Mouse (Mus musculus) heart, embryonic 15.5 days (tissue): ENCODE data around the gene C2cd2l. TPM values are rescaled to one million over a fixed set of nuclear protein-coding genes. Genes with fewer than 3 reads are reported as not detected.
A peak's percentile ranks its signal among the peaks of the same experiment; 100 is the strongest.

Source experiments
- ATAC-seq: fragments of 200-750 bp; cut with Nextera tagmentation; replicated peaks from 2 replicates; pipeline ENCODE4 v1.8.0; 2017; ENCODE audit warnings: low read depth, moderate TSS enrichment; ENCODE audit not compliant: insufficient number of reproducible peaks, insufficient read depth, low FRiP score
- H3K27ac ChIP-seq: fragments of 300-500 bp; sonication (generic); 2 replicates; pipeline ENCODE4 v1.5.1; 2015; ENCODE audit warnings: mild to moderate bottlenecking, inconsistent platforms
- H3K27me3 ChIP-seq: fragments of 300-500 bp; sonication (generic); 2 replicates; pipeline ENCODE4 v1.6.1; 2015; ENCODE audit warnings: inconsistent platforms
- H3K36me3 ChIP-seq: fragments of 300-500 bp; sonication (generic); 2 replicates; pipeline ENCODE4 v1.6.1; 2015; ENCODE audit warnings: mild to moderate bottlenecking, inconsistent platforms
- H3K4me1 ChIP-seq: fragments of 300-500 bp; sonication (generic); replicated peaks from 2 replicates; pipeline ENCODE4 v1.6.1; 2015; ENCODE audit warnings: inconsistent platforms
- H3K4me2 ChIP-seq: fragments of 300-500 bp; sonication (generic); 2 replicates; pipeline ENCODE4 v1.6.1; 2015; ENCODE audit warnings: inconsistent platforms, mild to moderate bottlenecking, moderate library complexity
- H3K4me3 ChIP-seq: fragments of 300-500 bp; sonication (generic); 2 replicates; pipeline ENCODE4 v1.5.1; 2015; ENCODE audit warnings: mild to moderate bottlenecking, inconsistent platforms
- H3K9ac ChIP-seq: fragments of 300-500 bp; sonication (generic); 2 replicates; pipeline ENCODE4 v1.6.1; 2015; ENCODE audit warnings: mild to moderate bottlenecking, inconsistent platforms
- H3K9me3 ChIP-seq: fragments of 300-500 bp; sonication (generic); replicated peaks from 2 replicates; pipeline ENCODE4 v1.6.1; 2016; ENCODE audit warnings: inconsistent platforms
- WGBS: fragments of 180-500 bp; shearing (Covaris S2); methylation state at CpG from one replicate; pipeline ENCODE4 v1.1.7; 2015; ENCODE audit warnings: mixed read lengths; 5-methylcytosine and 5-hydroxymethylcytosine counted together
- polyA plus RNA-seq: library from polyadenylated mRNA; unstranded; fragments of >200 nt; fragmentation: Nextera tagmentation; extraction: Ambion mirVana; gene quantifications from 2 replicates; pipeline ENCODE4 v1.2.1, GENCODE M21; 2015

C2cd2l gene
- polyA plus RNA-seq, 1 experiment from 2014 or later: 6.5 TPM

GRCm38 (mm10) chr9:44287401-44288075, 32.5 kb downstream of the C2cd2l start:
- peak overlapping the region; percentile 96 for H3K4me2 ChIP-seq
- peak; percentile 36 for ATAC-seq
- H3K36me3 ChIP-seq: peaks cover 12% of the 10 kb centered on the region; the same call in 1 of the 2 replicates
- peak overlapping the region; percentile 68 for H3K9ac ChIP-seq
- H3K4me1 ChIP-seq: peaks cover 26% of the 10 kb centered on the region
- H3K4me3 ChIP-seq: peak overlapping the region; percentile 68
- H3K27me3 ChIP-seq: peaks cover 24% of the 10 kb centered on the region
- WGBS: under 1% methylated on average over 47 of the region's 47 CpGs
- H3K9me3 ChIP-seq: no peaks in the 10 kb centered on the region
- no peak overlapping the region for H3K27ac ChIP-seq

GRCm38 (mm10) chr9:44287003-44287400, 33.1 kb downstream of the C2cd2l start:
- H3K9ac ChIP-seq: peak overlapping the region; percentile 68
- WGBS: 11% methylated on average over 10 of the region's 11 CpGs
- peaks cover 26% of the 10 kb centered on the region for H3K4me1 ChIP-seq
- H3K27ac ChIP-seq: no peak overlapping the region
- H3K4me3 ChIP-seq: peak overlapping the region; percentile 68
- H3K4me2 ChIP-seq: peak overlapping the region; percentile 96
- ATAC-seq: no peak
- H3K36me3 ChIP-seq: peaks cover 11% of the 10 kb centered on the region; the same call in 1 of the 2 replicates
- H3K9me3 ChIP-seq: no peaks in the 10 kb centered on the region
- H3K27me3 ChIP-seq: peaks cover 24% of the 10 kb centered on the region

GRCm38 (mm10) chr9:44286256-44286850, 33.7 kb downstream of the C2cd2l start:
- Histone ChIP-seq H3K27ac (no peak overlapping the region), H3K9me3 (no peaks in the 10 kb centered on the region), H3K4me1 (peaks cover 26% of the 10 kb centered on the region), H3K36me3 (0 out of 2 replicates have a peak, but pooled peaks cover 6% of the 10 kb centered on the region), H3K4me3 (peak overlapping the region; percentile 2; the same call in 1 of the 2 replicates), H3K27me3 (peaks cover 24% of the 10 kb centered on the region), H3K9ac (no peak overlapping the region), H3K4me2 (no peak overlapping the region)
- 22% methylated on average over 6 of the region's 6 CpGs for WGBS
- no peak for ATAC-seq

DNA sequence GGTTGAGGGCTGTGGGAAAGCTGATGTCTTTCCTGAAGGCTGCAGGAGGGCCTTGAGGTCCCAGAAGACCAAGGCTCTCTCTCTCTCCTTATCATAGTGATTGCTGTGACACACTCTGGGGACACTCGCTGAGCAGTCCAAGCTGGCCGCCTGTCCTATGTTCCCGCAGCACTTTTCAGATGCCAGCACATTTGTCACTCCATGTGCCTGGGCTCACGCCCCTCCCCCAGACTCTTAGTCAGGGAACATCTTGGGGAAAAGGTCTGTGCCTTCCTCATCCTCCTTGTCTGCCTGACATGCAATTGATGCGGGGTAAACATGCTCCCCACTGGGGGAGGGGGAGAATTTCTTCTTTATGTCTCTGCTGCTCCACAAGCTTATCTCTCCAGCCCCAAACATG, 36.9 kb downstream of the C2cd2l start:
- H3K9ac ChIP-seq: no peak overlapping the region
- no peak for ATAC-seq
- H3K27me3 ChIP-seq: peaks cover 12% of the 10 kb centered on the region
- 49% methylated on average over 5 of the region's 5 CpGs for WGBS
- no peaks in the 10 kb centered on the region for H3K36me3 ChIP-seq
- no peaks in the 10 kb centered on the region for H3K9me3 ChIP-seq
- peaks cover 16% of the 10 kb centered on the region for H3K4me1 ChIP-seq
- H3K4me3 ChIP-seq: no peak overlapping the region
- no peak overlapping the region for H3K27ac ChIP-seq
- no peak overlapping the region for H3K4me2 ChIP-seq

DNA sequence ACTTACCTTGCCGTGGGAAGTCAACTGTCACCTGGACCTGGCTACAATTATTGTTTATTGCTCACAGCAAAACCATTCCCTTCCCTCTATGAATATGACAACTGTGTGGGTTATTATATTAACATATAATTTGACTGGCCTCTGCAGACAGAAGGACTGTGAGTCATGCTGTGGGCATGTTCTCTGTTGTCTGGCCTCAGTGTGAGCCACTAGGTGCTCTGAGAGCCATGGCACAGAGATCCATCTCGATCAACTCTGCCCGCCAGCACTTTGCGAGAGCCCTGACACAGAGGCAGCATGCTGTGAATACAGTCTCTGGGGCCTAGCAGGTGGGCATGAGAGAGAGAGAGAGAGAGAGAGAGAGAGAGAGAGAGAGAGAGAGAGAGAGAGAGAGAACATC, 50.1 kb downstream of the C2cd2l start:
- H3K9me3 ChIP-seq: no peaks in the 10 kb centered on the region
- no peak overlapping the region for H3K27ac ChIP-seq
- ATAC-seq: no peak
- H3K4me2 ChIP-seq: no peak overlapping the region
- H3K4me1 ChIP-seq: peaks cover 14% of the 10 kb centered on the region
- H3K9ac ChIP-seq: no peak overlapping the region
- no peaks in the 10 kb centered on the region for H3K36me3 ChIP-seq
- H3K27me3 ChIP-seq: no peaks in the 10 kb centered on the region
- WGBS: 87% methylated on average over 4 of the region's 4 CpGs
- no peak overlapping the region for H3K4me3 ChIP-seq

DNA sequence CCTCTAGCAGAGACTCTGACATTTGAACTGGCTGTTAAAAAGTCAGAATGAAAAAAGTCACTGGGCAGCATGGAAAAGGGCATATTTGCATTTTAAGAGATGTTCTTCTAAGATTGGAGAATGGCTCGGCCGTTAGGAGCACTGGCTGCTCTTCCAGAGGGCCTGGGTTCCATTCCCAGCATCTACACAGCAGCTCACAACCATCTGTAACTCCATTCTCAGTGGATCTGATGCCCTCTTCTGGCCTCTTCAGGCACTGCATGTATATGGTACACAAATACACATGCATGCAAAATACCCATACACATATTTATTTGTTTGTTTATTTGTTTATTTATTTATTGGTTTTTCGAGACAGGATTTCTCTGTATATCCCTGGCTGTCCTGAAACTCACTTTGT, 51.0 kb downstream of the C2cd2l start:
- Histone ChIP-seq H3K27ac (no peak overlapping the region), H3K36me3 (no peaks in the 10 kb centered on the region), H3K27me3 (no peaks in the 10 kb centered on the region), H3K4me2 (no peak overlapping the region), H3K9ac (no peak overlapping the region), H3K4me3 (no peak overlapping the region), H3K9me3 (no peaks in the 10 kb centered on the region), H3K4me1 (peaks cover 14% of the 10 kb centered on the region)
- WGBS: 75% methylated on average over 3 of the region's 3 CpGs
- no peak for ATAC-seq

DNA sequence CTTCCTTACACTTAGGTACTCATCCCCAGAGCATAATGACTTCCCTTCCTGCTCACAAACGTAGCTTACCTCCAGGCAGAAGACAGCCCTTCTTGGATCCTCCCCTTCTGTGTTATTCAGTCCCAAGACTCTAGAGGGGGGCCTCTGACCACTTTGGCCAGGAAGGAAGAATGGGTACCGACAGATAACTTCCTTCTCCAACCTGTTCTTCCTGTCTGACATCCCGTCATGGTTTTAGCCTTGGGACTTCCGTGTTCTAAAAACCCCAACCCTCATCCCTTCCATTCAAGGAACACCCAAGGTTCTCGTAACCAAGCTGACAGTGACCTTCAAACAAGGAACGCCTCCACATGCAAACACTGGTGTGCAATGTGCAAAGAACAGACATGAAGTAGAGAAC, 51.7 kb downstream of the C2cd2l start, which contains the start of gene Nlrx1:
Gene Nlrx1 (minus strand): TSS at position 168 of the 400 bp plus-strand sequence.
- Histone ChIP-seq H3K4me3 (peak within 1 kb of the TSS; percentile 60), H3K9me3 (no peaks in the 10 kb centered on the region), H3K27ac (peak within 1 kb of the TSS; percentile 84), H3K4me2 (peak within 1 kb of the TSS; percentile 92), H3K9ac (peak within 1 kb of the TSS; percentile 90), H3K27me3 (no peaks in the 10 kb centered on the region), H3K36me3 (0 out of 2 replicates have a peak, but pooled peaks cover 3% of the 10 kb centered on the region), H3K4me1 (peaks cover 14% of the 10 kb centered on the region)
- WGBS: 68% methylated on average over 6 of the region's 6 CpGs
- ATAC-seq: no peak

GRCm38 (mm10) chr9:44268027-44268360, 52.1 kb downstream of the C2cd2l start:
- Histone ChIP-seq H3K4me2 (peak overlapping the region; percentile 92), H3K9me3 (no peaks in the 10 kb centered on the region), H3K4me3 (peak overlapping the region; percentile 60), H3K36me3 (0 out of 2 replicates have a peak, but pooled peaks cover 6% of the 10 kb centered on the region), H3K4me1 (peaks cover 14% of the 10 kb centered on the region), H3K9ac (peak overlapping the region; percentile 90), H3K27me3 (no peaks in the 10 kb centered on the region), H3K27ac (peak overlapping the region; percentile 84)
- WGBS: 4% methylated on average over 28 of the region's 28 CpGs
- peak; percentile 89 for ATAC-seq

GRCm38 (mm10) chr9:44267319-44268026, 52.6 kb downstream of the C2cd2l start:
- Histone ChIP-seq H3K36me3 (0 out of 2 replicates have a peak, but pooled peaks cover 6% of the 10 kb centered on the region), H3K4me1 (peaks cover 14% of the 10 kb centered on the region), H3K27me3 (no peaks in the 10 kb centered on the region), H3K4me3 (peak overlapping the region; percentile 60), H3K4me2 (peak overlapping the region; percentile 92), H3K9me3 (no peaks in the 10 kb centered on the region), H3K9ac (peak overlapping the region; percentile 90), H3K27ac (peak overlapping the region; percentile 84)
- 6% methylated on average over 23 of the region's 23 CpGs for WGBS
- ATAC-seq: no peak; the same call in none of the 2 replicates

GRCm38 (mm10) chr9:44266478-44267226, 53.4 kb downstream of the C2cd2l start:
- peak overlapping the region; percentile 84 for H3K27ac ChIP-seq
- H3K4me3 ChIP-seq: no peak overlapping the region; the same call in 1 of the 2 replicates
- no peaks in the 10 kb centered on the region for H3K27me3 ChIP-seq
- ATAC-seq: no peak
- 57% methylated on average over 8 of the region's 8 CpGs for WGBS
- H3K9me3 ChIP-seq: no peaks in the 10 kb centered on the region
- 0 out of 2 replicates have a peak, but pooled peaks cover 6% of the 10 kb centered on the region for H3K36me3 ChIP-seq
- peaks cover 14% of the 10 kb centered on the region for H3K4me1 ChIP-seq
- peak overlapping the region; percentile 92; the same call in 1 of the 2 replicates for H3K4me2 ChIP-seq
- no peak overlapping the region for H3K9ac ChIP-seq
